Mouse (Mus musculus) forebrain, embryonic 13.5 days (tissue): Measurements from ENCODE around the gene Sox15. TPM values are rescaled to one million over a fixed set of nuclear protein-coding genes. Genes with fewer than 3 reads are reported as not detected.
"Not testable (repeated sequence)": the region's sequence is repeated elsewhere in the genome, so short reads cannot be mapped to it uniquely, and the experiment has no call there.

Experiments
- ATAC-seq: fragments of 200-750 bp; cut with Nextera tagmentation; 2 replicates; pipeline ENCODE4 v1.8.0; 2017
- H3K27ac ChIP-seq: fragments of 300-500 bp; sonication (generic); 2 replicates; pipeline ENCODE4 v1.5.1; 2015; ENCODE audit warnings: inconsistent platforms, mild to moderate bottlenecking, moderate library complexity
- H3K27me3 ChIP-seq: fragments of 300-500 bp; sonication (generic); 2 replicates; pipeline ENCODE4 v1.6.1; 2015; ENCODE audit warnings: mild to moderate bottlenecking, inconsistent platforms
- H3K36me3 ChIP-seq: fragments of 300-500 bp; sonication (generic); 2 replicates; pipeline ENCODE4 v1.6.1; 2015; ENCODE audit warnings: mild to moderate bottlenecking, inconsistent platforms; ENCODE audit not compliant: poor library complexity, severe bottlenecking
- H3K4me1 ChIP-seq: fragments of 300-500 bp; sonication (generic); 2 replicates; pipeline ENCODE4 v1.6.1; 2015; ENCODE audit warnings: inconsistent platforms
- H3K4me2 ChIP-seq: fragments of 300-500 bp; sonication (generic); 2 replicates; pipeline ENCODE4 v1.6.1; 2015; ENCODE audit warnings: inconsistent platforms, mild to moderate bottlenecking, moderate library complexity
- H3K4me3 ChIP-seq: fragments of 300-500 bp; sonication (generic); 2 replicates; pipeline ENCODE4 v1.5.1; 2015; ENCODE audit warnings: mild to moderate bottlenecking, inconsistent platforms
- H3K9ac ChIP-seq: fragments of 300-500 bp; sonication (generic); 2 replicates; pipeline ENCODE4 v1.6.1; 2015; ENCODE audit warnings: mild to moderate bottlenecking, inconsistent platforms
- H3K9me3 ChIP-seq: fragments of 300-500 bp; sonication (generic); replicated peaks from 2 replicates; pipeline ENCODE4 v1.6.1; 2016; ENCODE audit warnings: inconsistent platforms
- WGBS: fragments of 180-500 bp; shearing (Covaris S2); methylation state at CpG from one replicate; pipeline ENCODE4 v1.1.7; 2015; 5-methylcytosine and 5-hydroxymethylcytosine counted together
- polyA plus RNA-seq: library from polyadenylated mRNA; unstranded; fragments of >200 nt; fragmentation: Nextera tagmentation; extraction: Ambion mirVana; gene quantifications from 2 replicates; pipeline ENCODE4 v1.2.1, GENCODE M21; 2015

The Sox15 gene
- not detected in 2 replicates for polyA plus RNA-seq

DNA sequence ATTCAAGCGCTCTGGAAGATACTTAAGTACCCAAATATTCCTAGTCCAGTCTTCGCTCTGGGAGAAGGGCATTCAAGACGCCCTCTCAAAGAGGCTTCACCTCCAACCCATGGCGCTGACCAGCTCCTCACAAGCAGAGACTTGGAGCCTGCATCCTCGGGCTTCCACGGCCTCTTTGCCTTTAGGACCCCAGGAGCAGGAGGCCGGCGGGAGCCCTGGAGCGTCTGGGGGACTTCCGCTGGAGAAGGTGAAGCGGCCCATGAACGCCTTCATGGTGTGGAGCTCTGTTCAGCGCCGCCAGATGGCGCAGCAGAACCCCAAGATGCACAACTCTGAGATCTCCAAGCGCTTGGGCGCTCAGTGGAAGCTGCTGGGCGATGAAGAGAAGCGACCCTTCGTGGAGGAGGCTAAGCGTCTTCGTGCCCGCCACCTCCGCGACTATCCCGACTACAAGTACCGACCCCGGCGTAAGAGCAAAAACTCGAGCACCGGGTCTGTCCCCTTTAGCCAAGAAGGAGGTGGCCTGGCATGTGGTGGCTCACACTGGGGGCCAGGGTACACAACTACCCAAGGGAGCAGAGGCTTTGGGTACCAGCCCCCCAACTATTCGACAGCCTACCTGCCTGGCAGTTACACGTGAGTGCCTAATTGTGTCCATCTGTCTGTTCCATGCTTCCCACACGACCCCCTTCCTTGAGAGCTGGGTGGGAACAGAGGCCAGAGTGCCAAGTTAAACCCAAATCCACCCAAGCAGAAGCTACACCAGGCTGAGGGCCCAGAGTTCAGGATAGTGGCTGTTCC is at the start of gene Sox15:
Gene Sox15, plus strand, starts transcription at position 51 of the 801 bp plus-strand sequence.
- no peak within 1 kb of the TSS for H3K9ac ChIP-seq
- no peak within 1 kb of the TSS for H3K4me2 ChIP-seq
- peaks cover 90% of the 10 kb centered on the region for H3K36me3 ChIP-seq

DNA sequence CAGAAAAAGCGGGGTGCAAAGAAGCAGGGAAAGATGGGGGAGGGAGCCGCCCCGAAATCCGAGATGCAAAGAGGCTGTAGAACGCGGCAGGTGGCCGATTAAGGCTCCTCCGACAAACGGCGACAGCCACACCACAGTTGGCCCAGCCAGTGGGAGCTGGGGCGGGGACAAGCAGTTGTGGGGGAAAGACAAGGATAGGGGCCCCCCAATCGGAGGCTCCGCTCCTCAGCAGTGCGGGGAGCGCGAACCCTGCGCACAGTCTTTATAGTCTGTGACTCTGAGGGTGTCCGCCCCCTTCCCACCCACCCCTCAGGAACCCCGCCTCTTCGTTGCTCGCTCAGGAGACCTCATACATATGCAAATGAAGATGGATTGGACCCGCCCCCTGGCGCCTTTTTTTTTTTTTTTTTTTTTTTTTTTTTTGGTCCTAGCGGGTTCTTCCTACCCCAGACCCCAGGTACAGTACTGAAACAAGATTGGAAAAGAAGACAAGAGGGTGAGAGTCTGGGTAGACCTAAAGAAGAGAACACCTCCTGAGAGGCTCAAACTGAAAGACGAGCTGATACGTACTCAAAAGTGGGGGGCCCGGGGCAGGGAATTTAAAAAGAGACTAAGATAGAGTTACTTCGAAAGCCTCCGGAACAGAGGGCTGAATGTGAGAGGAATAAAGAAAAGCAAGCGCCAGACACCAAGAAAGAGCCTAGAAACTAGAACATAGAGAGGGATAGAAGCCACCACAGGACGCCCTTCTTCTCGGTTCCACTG is 49.2 kb upstream of the Sox15 start, which contains the start of gene Atp1b2:
Gene Atp1b2, minus strand, starts transcription at position 217 of the 765 bp plus-strand sequence.
- peaks cover 23% of the 10 kb centered on the region for H3K4me1 ChIP-seq
- H3K4me2 ChIP-seq, result peak within 1 kb of the TSS; percentile 100
- 2% methylated on average over 31 of the region's 32 CpGs for WGBS
- peak; percentile 96 for ATAC-seq
- peak within 1 kb of the TSS; percentile 73 for H3K4me3 ChIP-seq
- peak within 1 kb of the TSS; percentile 87 for H3K9ac ChIP-seq
- H3K36me3 ChIP-seq, result peaks cover 16% of the 10 kb centered on the region
- H3K27ac ChIP-seq, result peak within 1 kb of the TSS; percentile 63
- no peaks in the 10 kb centered on the region for H3K9me3 ChIP-seq
- no peaks in the 10 kb centered on the region for H3K27me3 ChIP-seq

More for the DNA sequence above, at the start of gene Sox15:
- 22% methylated on average over 34 of the region's 34 CpGs for WGBS
- Histone ChIP-seq H3K27me3 (no peaks in the 10 kb centered on the region), H3K9me3 (no peaks in the 10 kb centered on the region), H3K4me3 (peak within 1 kb of the TSS; percentile 9), H3K4me1 (peaks cover 8% of the 10 kb centered on the region; the same call in 1 of the 2 replicates), H3K27ac (peak within 1 kb of the TSS; percentile 3; the same call in 1 of the 2 replicates)
- ATAC-seq, result peak; percentile 77

DNA sequence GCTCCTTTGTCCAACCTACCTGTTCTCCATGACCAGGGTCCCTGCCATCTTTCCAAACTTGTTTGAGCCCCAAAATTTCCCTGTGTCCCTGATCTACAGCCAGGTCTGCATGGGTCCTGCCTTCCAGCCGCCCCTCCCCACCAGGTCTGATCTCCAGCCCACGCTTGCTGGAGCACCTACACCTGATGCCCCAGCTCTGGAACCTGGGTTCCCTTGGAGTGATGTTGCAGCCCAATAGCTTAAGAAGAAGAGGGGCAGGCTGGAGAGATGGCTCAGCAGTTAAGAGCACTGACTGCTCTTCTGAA is 48.7 kb upstream of the Sox15 start:
- peak overlapping the region; percentile 100 for H3K4me2 ChIP-seq
- no peaks in the 10 kb centered on the region for H3K9me3 ChIP-seq
- ATAC-seq, result no peak
- peaks cover 11% of the 10 kb centered on the region for H3K36me3 ChIP-seq
- no peaks in the 10 kb centered on the region for H3K27me3 ChIP-seq
- no peak overlapping the region for H3K27ac ChIP-seq
- peak overlapping the region; percentile 38; the same call in 1 of the 2 replicates for H3K9ac ChIP-seq
- H3K4me1 ChIP-seq, result peaks cover 23% of the 10 kb centered on the region
- WGBS, result 53% methylated on average over 2 of the region's 2 CpGs
- peak overlapping the region; percentile 73 for H3K4me3 ChIP-seq

DNA sequence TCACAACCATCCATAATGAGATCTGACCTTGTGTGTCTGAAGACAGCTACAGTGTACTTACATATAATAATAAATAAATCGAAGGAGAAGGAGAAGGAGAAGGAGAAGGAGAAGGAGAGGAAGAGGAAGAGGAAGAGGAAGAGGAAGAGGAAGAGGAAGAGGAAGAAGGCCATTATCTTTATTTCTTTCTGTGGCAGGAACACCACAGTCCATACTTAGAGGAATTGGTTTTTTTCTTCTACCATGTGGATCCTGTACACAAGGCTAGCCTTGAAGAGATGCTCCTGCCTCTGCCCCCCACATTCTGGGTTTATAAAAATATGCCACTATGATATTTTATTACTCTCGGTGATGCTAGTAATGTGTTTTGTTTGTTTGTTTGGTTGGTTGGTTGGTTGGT is 48.3 kb upstream of the Sox15 start:
- Histone ChIP-seq H3K4me2 (no peak overlapping the region), H3K4me3 (no peak overlapping the region), H3K27me3 (no peaks in the 10 kb centered on the region), H3K4me1 (peaks cover 23% of the 10 kb centered on the region), H3K9ac (no peak overlapping the region), H3K36me3 (peaks cover 8% of the 10 kb centered on the region), H3K27ac (no peak overlapping the region), H3K9me3 (no peaks in the 10 kb centered on the region)
- no peak for ATAC-seq
- 92% methylated on average over 2 of the region's 2 CpGs for WGBS

DNA sequence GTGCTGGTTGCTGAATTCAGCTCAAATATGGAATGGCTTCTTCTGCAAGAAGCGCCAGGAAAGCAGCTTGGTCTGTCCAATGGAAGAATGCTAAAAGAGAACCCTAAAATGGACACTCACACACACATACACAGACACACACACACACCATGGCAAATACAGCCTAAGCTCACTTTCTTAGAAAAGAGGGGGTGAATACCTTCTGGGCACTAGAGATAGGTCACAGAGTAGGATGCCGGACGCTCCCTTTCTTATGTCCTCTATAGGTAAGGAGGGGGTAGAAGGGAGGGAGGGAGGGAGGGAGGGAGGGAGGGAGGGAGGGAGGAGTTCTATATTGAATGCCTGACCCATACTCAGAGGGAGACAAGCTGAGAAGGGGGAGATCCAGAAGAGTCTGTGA is 46.6 kb upstream of the Sox15 start:
- Histone ChIP-seq H3K36me3 (no peaks in the 10 kb centered on the region), H3K27me3 (no peaks in the 10 kb centered on the region), H3K4me1 (peaks cover 26% of the 10 kb centered on the region), H3K9me3 (no peaks in the 10 kb centered on the region), H3K4me3 (no peak overlapping the region), H3K27ac (no peak overlapping the region), H3K9ac (no peak overlapping the region), H3K4me2 (no peak overlapping the region)
- no peak for ATAC-seq
- 86% methylated on average over 3 of the region's 3 CpGs for WGBS

DNA sequence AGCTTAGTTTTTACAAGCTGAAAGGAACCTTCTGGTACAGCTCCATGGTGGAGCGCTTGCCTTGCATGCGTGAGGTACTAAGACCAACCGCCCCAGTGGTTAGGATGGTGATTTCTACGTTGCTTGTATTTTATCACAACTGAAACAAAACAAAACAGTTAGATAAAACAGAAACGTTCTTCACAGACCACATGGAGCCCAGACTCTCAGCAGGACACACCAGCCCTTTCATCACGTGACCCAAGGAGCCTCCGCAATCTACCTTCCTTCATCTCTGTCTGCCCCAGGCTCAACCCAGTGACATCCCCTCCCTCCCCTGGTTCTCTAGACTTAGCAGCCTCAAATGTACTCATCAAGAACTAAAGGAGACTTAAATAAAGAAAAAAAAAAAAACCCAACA is 45.7 kb upstream of the Sox15 start:
- Histone ChIP-seq H3K9me3 (no peaks in the 10 kb centered on the region), H3K36me3 (no peaks in the 10 kb centered on the region), H3K27me3 (no peaks in the 10 kb centered on the region), H3K4me2 (no peak overlapping the region), H3K4me1 (peaks cover 21% of the 10 kb centered on the region), H3K9ac (no peak overlapping the region), H3K4me3 (no peak overlapping the region), H3K27ac (no peak overlapping the region)
- WGBS, result 65% methylated on average over 7 of the region's 7 CpGs
- no peak for ATAC-seq

DNA sequence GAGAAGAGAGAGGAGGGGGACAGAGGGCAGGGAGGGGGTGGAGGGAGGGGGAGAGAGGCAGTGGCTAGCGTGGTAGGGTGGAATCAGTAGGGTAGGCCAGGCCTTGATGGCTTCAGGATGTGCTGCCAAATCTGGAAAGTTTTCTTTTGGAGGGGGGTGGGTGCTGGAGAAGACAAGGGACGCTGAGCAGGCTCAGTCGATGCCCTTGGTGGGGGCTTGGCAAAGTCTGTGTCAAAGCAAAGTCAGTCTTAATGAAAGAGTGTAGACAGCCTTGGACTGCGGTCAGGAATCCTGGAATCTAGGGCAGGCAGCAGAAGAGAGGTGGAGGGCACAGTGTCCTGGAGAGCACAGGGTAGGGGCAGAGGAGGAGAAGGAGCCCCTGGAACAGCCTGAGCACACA is 44.2 kb upstream of the Sox15 start:
- H3K27ac ChIP-seq, result no peak overlapping the region
- no peaks in the 10 kb centered on the region for H3K36me3 ChIP-seq
- H3K9ac ChIP-seq, result no peak overlapping the region
- ATAC-seq, result no peak
- no peak overlapping the region for H3K4me2 ChIP-seq
- 66% methylated on average over 4 of the region's 4 CpGs for WGBS
- H3K4me1 ChIP-seq, result peaks cover 12% of the 10 kb centered on the region
- H3K4me3 ChIP-seq, result no peak overlapping the region
- H3K27me3 ChIP-seq, result no peaks in the 10 kb centered on the region
- H3K9me3 ChIP-seq, result no peaks in the 10 kb centered on the region

DNA sequence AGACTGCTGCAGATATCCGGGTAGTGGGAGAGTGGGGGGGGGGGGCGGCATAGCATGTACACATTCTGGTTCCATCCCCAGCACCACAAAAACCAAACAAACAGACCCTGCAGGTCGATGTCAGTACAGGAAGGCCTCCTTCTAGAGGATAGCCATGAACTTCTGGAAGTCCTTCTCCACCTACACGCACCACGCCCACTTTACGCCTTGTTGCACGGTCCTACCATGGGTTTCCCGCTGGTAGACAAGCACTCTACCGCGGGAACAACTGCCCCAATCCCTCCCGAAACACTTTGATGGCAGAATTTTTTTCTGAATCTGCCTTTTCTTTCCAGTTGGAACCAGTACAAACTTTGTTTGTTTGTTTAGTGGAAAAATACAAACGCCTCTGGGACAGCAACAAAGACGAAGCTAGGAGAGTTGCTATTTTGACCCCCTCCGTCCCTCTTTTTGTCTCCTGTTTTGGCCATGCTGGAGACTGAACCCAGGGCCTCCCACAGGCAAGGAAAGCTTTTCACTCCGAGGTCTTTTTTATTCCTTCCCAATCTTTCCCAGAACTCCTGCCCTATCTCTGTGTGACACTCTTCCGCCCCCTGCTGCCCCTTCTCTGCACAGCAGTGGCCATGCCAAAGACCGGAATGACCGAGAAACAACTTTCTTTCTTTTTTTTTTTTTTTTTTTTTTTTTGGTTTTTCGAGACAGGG is 41.4 kb upstream of the Sox15 start:
- Histone ChIP-seq H3K9ac (peak overlapping the region; percentile 17; the same call in 1 of the 2 replicates), H3K36me3 (no peaks in the 10 kb centered on the region), H3K27me3 (no peaks in the 10 kb centered on the region), H3K27ac (no peak overlapping the region), H3K4me2 (peak overlapping the region; percentile 26), H3K4me1 (peaks cover 7% of the 10 kb centered on the region), H3K9me3 (no peaks in the 10 kb centered on the region), H3K4me3 (no peak overlapping the region)
- peak; percentile 45; the same call in 1 of the 2 replicates for ATAC-seq
- WGBS, result 7% methylated on average over 19 of the region's 19 CpGs

DNA sequence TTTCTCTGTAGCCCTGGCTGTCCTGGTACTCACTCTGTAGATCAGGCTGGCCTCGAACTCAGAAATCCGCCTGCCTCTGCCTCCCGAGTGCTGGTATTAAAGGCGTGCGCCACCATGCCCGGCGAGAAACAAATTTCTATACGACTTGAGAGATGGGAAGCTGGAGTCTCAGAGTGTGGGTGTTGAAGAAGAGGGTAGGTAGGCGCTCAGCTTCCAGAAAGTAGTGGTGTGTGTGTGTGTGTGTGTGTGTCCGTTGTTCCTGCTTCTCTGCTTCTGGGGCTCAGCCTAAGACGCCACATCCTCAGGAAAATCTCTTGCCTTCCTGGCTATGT is 40.9 kb upstream of the Sox15 start:
- not testable (repeated sequence) for H3K27ac ChIP-seq, H3K27me3 ChIP-seq, H3K4me3 ChIP-seq, H3K4me1 ChIP-seq, H3K4me2 ChIP-seq, H3K9ac ChIP-seq, H3K9me3 ChIP-seq, H3K36me3 ChIP-seq, ATAC-seq
- 51% methylated on average over 11 of the region's 11 CpGs for WGBS

DNA sequence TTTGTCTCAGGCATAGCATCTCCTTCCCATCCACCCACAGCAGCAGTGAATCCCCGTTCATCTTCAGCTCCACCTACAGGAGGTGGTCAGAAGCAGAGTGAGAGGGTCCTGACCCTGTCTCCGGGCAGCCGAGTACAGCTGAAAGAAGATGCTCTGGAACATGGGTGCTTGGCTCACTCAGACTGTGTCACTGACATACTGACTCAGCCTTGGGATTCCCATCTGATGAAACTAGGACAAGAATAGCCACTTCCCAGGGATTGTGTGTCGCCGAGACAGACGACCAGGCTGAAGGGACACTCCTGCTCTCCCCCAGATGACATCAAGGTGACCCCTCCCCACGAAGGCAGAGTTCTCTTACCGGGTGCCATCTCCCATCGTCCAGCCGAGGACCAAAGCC is 38.3 kb upstream of the Sox15 start:
- Histone ChIP-seq H3K9me3 (no peaks in the 10 kb centered on the region), H3K4me2 (no peak overlapping the region), H3K27me3 (no peaks in the 10 kb centered on the region), H3K9ac (no peak overlapping the region), H3K4me3 (no peak overlapping the region), H3K27ac (no peak overlapping the region), H3K36me3 (no peaks in the 10 kb centered on the region), H3K4me1 (peaks cover 11% of the 10 kb centered on the region)
- no peak for ATAC-seq
- WGBS, result 53% methylated on average over 10 of the region's 10 CpGs

DNA sequence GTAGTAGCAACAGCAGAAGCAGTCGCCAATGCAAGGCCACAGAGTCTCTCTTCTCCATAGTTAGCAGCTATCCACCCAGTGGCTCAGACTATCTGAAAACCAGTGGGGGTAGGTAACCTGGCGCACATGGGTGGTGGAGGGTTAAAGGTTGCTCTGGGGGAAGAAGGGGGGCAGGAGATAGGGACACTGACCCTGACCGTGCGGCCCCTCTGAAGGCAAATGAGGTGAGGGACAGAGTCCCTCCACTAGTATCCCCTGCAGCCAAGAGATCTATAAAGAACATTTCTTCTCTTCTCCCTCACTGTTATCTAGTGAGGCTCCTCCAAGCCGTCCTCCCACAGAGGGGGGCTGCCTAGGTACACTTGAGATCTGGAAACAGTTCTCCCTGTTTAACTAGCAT is 37.3 kb upstream of the Sox15 start, which contains the start of gene Shbg:
Gene Shbg, minus strand, starts transcription at position 101 of the 400 bp plus-strand sequence.
- Histone ChIP-seq H3K4me3 (no peak within 1 kb of the TSS), H3K27ac (no peak within 1 kb of the TSS), H3K36me3 (no peaks in the 10 kb centered on the region), H3K27me3 (no peaks in the 10 kb centered on the region), H3K4me1 (peaks cover 17% of the 10 kb centered on the region), H3K9ac (no peak within 1 kb of the TSS), H3K9me3 (no peaks in the 10 kb centered on the region), H3K4me2 (no peak within 1 kb of the TSS)
- ATAC-seq, result no peak
- WGBS, result 81% methylated on average over 5 of the region's 5 CpGs
